Mouse (Mus musculus) frontal cortex, postnatal 25 days (tissue): ENCODE results near the gene Eln.

Experiments
- DNase-seq, 2 experiments: peaks; one replicate each; pipeline ENCODE4 v3.0.0; 2022; ENCODE audit warnings: low spot score in 2 of 2

The Eln gene

GRCm38 (mm10) chr5:134684398-134684797 lies 62.7 kb downstream of the Eln start:
- no peak for DNase-seq

- DNase-seq, result no peak
Measured at GRCm38 (mm10) chr5:134683813-134684212, 63.3 kb downstream of the Eln start.

GRCm38 (mm10) chr5:134680238-134680637 lies 66.9 kb downstream of the Eln start:
- DNase-seq, result no peak

GRCm38 (mm10) chr5:134678827-134679546 lies 68.1 kb downstream of the Eln start:
- DNase-seq, result no peak

GRCm38 (mm10) chr5:134678031-134678430 lies 69.1 kb downstream of the Eln start:
- DNase-seq, result no peak

- DNase-seq, result no peak
Measured at GRCm38 (mm10) chr5:134677491-134677890, 69.6 kb downstream of the Eln start.

- peak in 1 of 2 experiments; percentile 32 for DNase-seq
Measured at GRCm38 (mm10) chr5:134675956-134676759, 71.0 kb downstream of the Eln start.

- no peak for DNase-seq
Measured at GRCm38 (mm10) chr5:134674977-134675376, 72.1 kb downstream of the Eln start.

GRCm38 (mm10) chr5:134672611-134673010 lies 74.5 kb downstream of the Eln start:
- no peak for DNase-seq

- no peak for DNase-seq
Measured at GRCm38 (mm10) chr5:134672198-134672516, 75.0 kb downstream of the Eln start.

GRCm38 (mm10) chr5:134671335-134672197 lies 75.6 kb downstream of the Eln start:
- DNase-seq, result no peak

- DNase-seq, result no peak
Measured at GRCm38 (mm10) chr5:134669001-134669708, 78.0 kb downstream of the Eln start.

GRCm38 (mm10) chr5:134668495-134668894 lies 78.6 kb downstream of the Eln start:
- no peak for DNase-seq

GRCm38 (mm10) chr5:134656708-134657107 lies 90.4 kb downstream of the Eln start:
- DNase-seq, result no peak
